Comparison of ENCODE assay signal across 11 mouse cellular contexts in genomic region chr11:60224676-60225075, GRCm38 (mm10). TPM values are rescaled to one million over a fixed set of nuclear protein-coding genes. Genes with fewer than 3 reads are reported as not detected.
DNase-seq lines count a peak whose midpoint lies in the region; TF ChIP-seq lines count a peak whose summit lies in the region.
"Had no signal": no experiment of that assay in that cellular context is flagged by ENCODE, and none has a peak within 500 bp of the region (broad histone marks: within the 10 kb centered on the region; RNA-seq: fewer than 3 reads in every experiment).

No protein-coding gene starts in this region.

- no peaks in the 10 kb centered on the region for H3K36me3 ChIP-seq in kidney, adult 2 months (ENCODE audit: control insufficient read depth, insufficient read depth, low read length)
- peaks cover 0 to 15% of the 10 kb centered on the region in 2 experiments; a peak in 2 of 4 replicates for H3K36me3 ChIP-seq in MEL (ENCODE audit: control insufficient read depth in 1 of 2, insufficient read depth in 2 of 2, low read length in 2 of 2)

- no peak overlapping the region for H3K4me3 ChIP-seq in kidney, adult 2 months (ENCODE audit: insufficient read depth, low read depth, low read length)
- no peak overlapping the region for H3K4me3 ChIP-seq in MEL (ENCODE audit: control insufficient read depth in 1 of 2, insufficient read depth in 1 of 2, low read depth in 2 of 2, low read length in 2 of 2)
- H3K4me3 ChIP-seq: embryonic facial prominence, embryonic 13.5 days; neural tube, embryonic 12.5 days had no signal

- no peak overlapping the region for H3K27ac ChIP-seq in kidney, adult 2 months (ENCODE audit: insufficient read depth, low read depth, low read length)
- H3K27ac ChIP-seq in MEL (ENCODE audit: control insufficient read depth, low read depth, low read length), result no peak overlapping the region
- H3K27ac ChIP-seq: embryonic facial prominence, embryonic 13.5 days; neural tube, embryonic 12.5 days had no signal

- TF ChIP-seq RAD21 in MEL (IDR thresholded peaks at IDR 0.05; ENCODE audit: low read depth, low read length), result peak; percentile 21

- H3K27me3 ChIP-seq in kidney, adult 2 months (replicated peaks; ENCODE audit: control insufficient read depth, insufficient read depth, low read length), result no peaks in the 10 kb centered on the region
- no peaks in the 10 kb centered on the region for H3K27me3 ChIP-seq in MEL (ENCODE audit: control insufficient read depth in 1 of 2, insufficient read depth in 2 of 2, low read length in 2 of 2)
- H3K27me3 ChIP-seq: embryonic facial prominence, embryonic 13.5 days; neural tube, embryonic 12.5 days had no signal

- H3K4me1 ChIP-seq in kidney, adult 2 months (ENCODE audit: control insufficient read depth, insufficient read depth, low read length), result peaks cover under 1% of the 10 kb centered on the region
- H3K4me1 ChIP-seq in MEL (ENCODE audit: control insufficient read depth in 1 of 2, insufficient read depth in 2 of 2, low read length in 2 of 2), result peaks cover 4 to 27% of the 10 kb centered on the region in 2 experiments

- no peak overlapping the region for H3K9ac ChIP-seq in MEL (ENCODE audit: control insufficient read depth, low read depth, low read length, poor library complexity, severe bottlenecking)
- H3K9ac ChIP-seq: embryonic facial prominence, embryonic 13.5 days; neural tube, embryonic 12.5 days had no signal

- H3K9me3 ChIP-seq in MEL (replicated peaks; ENCODE audit: insufficient read depth, low read length), result no peaks in the 10 kb centered on the region
- H3K9me3 ChIP-seq: embryonic facial prominence, embryonic 13.5 days; neural tube, embryonic 12.5 days had no signal

- peak; percentile 58 for DNase-seq in kidney, adult 2 months
- no peak for DNase-seq in kidney, adult 18-20 months
- DNase-seq in 416B (ENCODE audit: low read depth) (peak; percentile 45), MEL (ENCODE audit: low read depth, low spot score) (peak; percentile 50)
- DNase-seq in kidney, postnatal 14 days, result peak; percentile 44
- DNase-seq in cerebellum, postnatal 14 days, result no peak
- DNase-seq in spleen, adult 12 weeks (ENCODE audit: low spot score), result no peak
- no peak for DNase-seq in heart, adult 11 months
- DNase-seq: gastrocnemius, postnatal 10 days had no signal

- peaks cover 7% of the 10 kb centered on the region for H3K79me2 ChIP-seq in MEL (ENCODE audit: control insufficient read depth, insufficient read depth, low read length, poor library complexity)

- no peak for TF ChIP-seq POLR2A in kidney, adult 2 months (IDR thresholded peaks at IDR 0.05; ENCODE audit: low read depth, low read length)
- no peak for TF ChIP-seq POLR2A in MEL (IDR thresholded peaks at IDR 0.05; ENCODE audit: control insufficient read depth in 1 of 2, insufficient read depth in 1 of 2, low read depth in 1 of 2, low read length in 2 of 2, poor library complexity in 1 of 2)

- 57% methylated on average over 4 of the region's 4 CpGs for WGBS in kidney, adult 2 months

- no peak for TF ChIP-seq EP300 in MEL (IDR thresholded peaks at IDR 0.05; ENCODE audit: low read depth in 1 of 2, low read length in 2 of 2)

- TF ChIP-seq CTCF in kidney, adult 2 months (conservative IDR thresholded peaks at IDR 0.05; ENCODE audit: insufficient read depth, insufficient read length, low read depth, low read length), result 0 out of 2 replicates have a peak, but pooled peaks have one; percentile 12
- peak; percentile 37 to 39 (median 38) for TF ChIP-seq CTCF in MEL (IDR thresholded peaks at IDR 0.05 in 2 of 3, conservative IDR thresholded peaks at IDR 0.05 in 1 of 3; ENCODE audit: control insufficient read depth in 1 of 3, insufficient read depth in 1 of 3, low read depth in 2 of 3, low read length in 3 of 3, poor library complexity in 1 of 3, severe bottlenecking in 1 of 3)

TF ChIP-seq in MEL, 35 proteins besides CTCF, POLR2A, EP300 and RAD21:
- TF ChIP-seq GATA1 (IDR thresholded peaks at IDR 0.05; ENCODE audit: low read depth, low read length) (no peak), BHLHE40 (IDR thresholded peaks at IDR 0.05; ENCODE audit: borderline replicate concordance, low read depth, low read length) (no peak), E2F4 (IDR thresholded peaks at IDR 0.05; ENCODE audit: borderline replicate concordance, low read depth, low read length) (no peak), SMC3 (IDR thresholded peaks at IDR 0.05; ENCODE audit: low read depth, low read length) (peak; percentile 32)
TF ChIP-seq in MEL: peak in this region for 1.

RNA-seq across cellular contexts. Expression of gene Srebf1, which starts 2.3 kb away (rescaled TPM):
- polyA plus RNA-seq in kidney, adult 2 months (2012; rRNA removed), result 89.1 and 123 TPM in 2 replicates
- 288 and 305 TPM in 2 replicates for total RNA-seq in MEL (2012; rRNA removed)
- 100 to 1,000 TPM in 1 of 2 experiments, not detected in 1; 241 TPM for polyA plus RNA-seq in MEL (2012; ENCODE audit: insufficient read depth in 1 of 2, insufficient read length in 2 of 2, low read depth in 1 of 2, low replicate concordance in 2 of 2, missing spikeins in 1 of 2)

Comparison
In these comparisons a context has a peak if more than half of its experiments do, and no peak if none do; other contexts are left out.
1. DNase-seq: peak in kidney, adult 2 months (single experiment), 416B (single experiment), MEL (single experiment) and kidney, postnatal 14 days (single experiment); none in kidney, adult 18-20 months (single experiment), cerebellum, postnatal 14 days (0 of 2), spleen, adult 12 weeks (single experiment) and heart, adult 11 months (single experiment).